Mouse (Mus musculus): Measurements from ENCODE around the gene Bend5. TPM values are rescaled to one million over a fixed set of nuclear protein-coding genes. Genes with fewer than 3 reads are reported as not detected.
A peak's percentile ranks its signal among the peaks of the same experiment; 100 is the strongest.

Gene Bend5
- total RNA-seq, 4 experiments from 2014 or later, result 10.7 to 12.6 (median 11.8) TPM

DNA sequence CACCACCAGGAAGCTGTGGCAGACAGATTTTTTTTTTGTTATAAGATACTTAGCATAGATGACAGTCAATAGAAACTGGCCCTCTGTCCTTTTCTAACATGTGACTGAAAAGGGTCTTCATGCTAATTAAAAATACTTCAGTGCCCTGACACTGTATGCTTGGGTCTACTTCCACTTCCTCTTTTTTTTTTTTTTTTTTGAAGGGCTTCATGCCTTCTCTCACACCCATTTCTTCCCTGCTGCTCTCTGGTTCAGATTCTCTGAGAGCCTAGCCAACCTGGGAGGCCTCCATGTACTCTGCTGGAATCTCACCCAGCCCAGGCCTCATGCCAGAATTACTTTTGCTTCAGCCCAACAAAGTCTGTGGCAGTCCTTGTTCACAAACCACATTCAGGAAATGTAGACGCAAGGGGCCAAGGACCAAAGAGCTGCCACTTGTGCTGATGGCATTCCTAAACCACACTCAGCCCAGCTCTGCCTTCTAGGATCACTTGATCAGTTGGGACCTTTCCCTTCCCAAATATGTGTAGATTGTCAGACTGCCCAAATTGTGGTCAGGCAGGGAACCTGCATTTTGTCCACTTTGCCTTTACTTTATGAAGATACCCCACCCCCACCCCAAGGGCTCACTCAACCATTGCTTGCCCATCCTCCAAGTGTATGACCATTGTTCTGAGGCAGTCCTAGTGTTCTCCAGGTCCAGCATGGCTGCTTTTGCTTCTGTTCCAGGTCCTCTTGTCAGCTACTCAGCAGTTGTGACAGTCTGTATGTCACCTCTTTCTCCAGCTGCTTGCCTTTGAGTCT is 27.8 kb downstream of the Bend5 start:
- peak in 1 of 2 experiments; percentile 54 for DNase-seq (ENCODE audit: low spot score in 2 of 2)

DNA sequence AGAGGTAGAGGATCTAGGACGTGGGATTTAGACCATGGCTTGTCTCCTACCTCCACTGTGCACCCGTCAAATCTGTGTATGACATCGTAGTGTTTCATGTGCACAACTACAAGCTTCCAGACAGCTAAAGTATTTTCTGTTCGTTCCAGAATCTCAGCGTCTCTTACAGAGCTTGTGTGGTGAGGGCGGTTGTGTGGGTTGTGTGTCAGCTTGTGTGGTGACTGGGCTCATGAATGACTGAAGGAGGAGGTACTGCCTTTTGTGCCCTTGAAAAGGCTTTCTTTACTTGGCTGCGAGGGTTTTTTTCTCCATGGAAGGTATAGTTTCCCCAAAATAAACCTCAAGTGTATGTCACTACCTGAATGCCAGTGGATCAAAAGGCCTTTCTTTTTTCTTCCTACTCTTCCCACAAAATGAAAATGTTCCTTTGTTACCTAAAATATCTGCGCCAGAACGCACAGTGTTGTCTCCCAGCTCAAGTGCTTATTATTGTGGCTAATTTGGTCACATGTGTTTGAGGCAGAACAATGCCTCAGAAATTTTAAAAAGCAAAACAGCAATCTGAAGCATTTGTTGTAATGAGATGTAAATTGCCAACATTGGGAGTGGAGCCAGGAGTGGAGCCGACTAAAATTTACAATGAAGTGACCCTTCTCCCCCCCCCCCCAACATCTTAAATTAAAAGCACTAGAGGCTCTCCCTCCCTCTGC is 29.3 kb downstream of the Bend5 start:
- DNase-seq (ENCODE audit: low spot score in 2 of 2), result no peak

DNA sequence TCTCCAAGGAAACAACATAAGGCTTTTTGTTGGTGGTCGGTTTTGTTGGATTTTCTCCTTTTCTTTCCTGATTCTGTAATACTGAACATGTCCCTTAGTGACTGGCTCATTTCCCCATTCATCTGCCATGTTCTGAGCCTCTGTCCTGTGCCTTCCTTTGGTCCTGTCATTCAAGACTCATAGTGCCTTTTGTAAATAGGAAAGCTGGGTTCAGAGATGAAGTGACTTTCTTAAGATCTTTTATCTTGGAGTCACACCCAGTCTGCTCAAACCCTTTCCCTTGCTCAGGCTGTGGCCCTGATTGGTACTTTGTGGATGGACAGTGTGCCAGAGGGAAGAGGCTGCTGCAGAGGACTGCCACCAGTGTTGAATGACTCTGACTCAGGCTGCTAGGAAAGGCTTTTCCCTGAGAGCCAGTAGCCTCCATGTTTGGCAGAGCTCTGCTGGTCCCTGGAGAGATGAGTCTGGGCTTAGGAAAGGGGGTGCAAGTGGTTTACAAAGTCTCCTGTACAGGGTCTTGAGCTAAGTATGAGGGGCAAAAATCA is 29.9 kb downstream of the Bend5 start:
- DNase-seq (ENCODE audit: low spot score in 2 of 2), result no peak

DNA sequence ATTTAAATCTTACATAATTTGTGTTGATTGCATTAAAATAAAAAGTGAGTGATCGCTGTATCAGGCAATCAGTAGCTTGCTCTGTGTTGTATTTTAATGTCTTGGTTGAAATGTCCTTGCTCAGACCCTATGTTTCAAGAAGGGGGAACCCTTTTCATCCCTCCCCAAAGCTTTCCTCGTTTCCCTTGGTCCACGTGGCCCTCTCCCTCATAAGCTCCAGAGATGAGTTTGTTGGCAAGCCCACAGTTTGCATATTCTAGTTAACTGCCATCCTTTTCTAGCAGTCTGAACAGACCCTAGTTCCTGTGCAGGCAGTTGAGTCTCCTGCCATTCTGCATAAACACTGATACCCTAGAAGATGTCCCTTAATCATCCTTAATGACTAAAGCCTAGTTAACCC is 33.1 kb downstream of the Bend5 start:
- no peak for DNase-seq (ENCODE audit: low spot score in 2 of 2)

DNA sequence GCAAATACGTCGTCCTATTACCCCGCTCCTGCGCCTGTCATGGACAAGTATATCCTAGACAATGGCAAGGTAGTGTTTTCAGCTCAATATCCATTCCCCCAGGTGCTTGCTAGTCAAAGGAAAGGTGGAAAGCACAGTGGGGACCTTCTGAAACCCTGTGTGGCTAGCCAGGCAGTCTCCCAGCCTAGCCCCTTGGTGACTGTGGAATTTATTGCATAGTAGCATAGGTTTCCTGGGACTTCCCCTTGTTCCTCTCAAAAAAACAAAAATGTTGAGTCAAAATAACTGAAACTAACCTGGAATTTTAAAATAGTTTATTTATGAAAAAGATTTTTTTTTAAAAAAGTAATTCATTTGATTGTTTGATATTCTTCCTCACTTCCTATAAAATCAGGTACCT is 33.8 kb downstream of the Bend5 start:
- DNase-seq (ENCODE audit: low spot score in 2 of 2), result no peak

DNA sequence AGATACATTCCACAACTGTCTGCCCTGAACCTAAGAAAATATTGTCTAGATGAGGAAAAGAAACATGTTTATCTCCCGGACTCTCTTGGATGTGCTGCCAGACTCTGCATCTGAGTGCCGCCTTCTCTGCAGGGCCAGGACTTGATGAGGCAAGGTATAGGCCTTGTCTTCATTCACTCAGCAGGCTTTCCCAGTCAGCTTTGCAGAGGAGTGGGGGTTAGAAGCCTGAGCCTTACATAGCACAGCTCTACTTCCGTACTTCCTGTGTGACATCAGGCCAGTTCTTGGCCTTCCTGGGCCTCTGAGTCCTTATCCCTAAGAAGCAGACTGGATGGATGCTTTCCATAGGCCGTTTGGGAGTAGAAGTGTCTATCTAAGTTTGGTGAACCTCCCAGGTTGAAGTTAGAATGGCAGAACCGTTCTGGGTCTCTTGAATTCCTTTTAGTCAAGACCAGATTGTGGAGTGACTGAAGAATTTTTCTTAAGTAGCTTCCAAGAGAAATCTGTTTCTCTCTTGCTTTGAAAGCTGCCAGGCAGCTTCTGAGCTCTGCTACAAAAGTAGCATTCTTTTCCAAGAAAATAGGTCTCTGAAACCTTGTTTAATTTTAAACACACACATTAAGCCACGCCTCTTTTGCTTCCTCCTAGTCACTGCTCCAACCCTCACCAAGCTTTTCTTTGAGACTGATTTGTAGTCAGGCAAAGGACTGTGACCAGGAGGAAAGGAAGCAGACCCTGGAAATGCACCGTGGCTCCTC is 34.8 kb downstream of the Bend5 start:
- DNase-seq (ENCODE audit: low spot score in 2 of 2), result no peak

DNA sequence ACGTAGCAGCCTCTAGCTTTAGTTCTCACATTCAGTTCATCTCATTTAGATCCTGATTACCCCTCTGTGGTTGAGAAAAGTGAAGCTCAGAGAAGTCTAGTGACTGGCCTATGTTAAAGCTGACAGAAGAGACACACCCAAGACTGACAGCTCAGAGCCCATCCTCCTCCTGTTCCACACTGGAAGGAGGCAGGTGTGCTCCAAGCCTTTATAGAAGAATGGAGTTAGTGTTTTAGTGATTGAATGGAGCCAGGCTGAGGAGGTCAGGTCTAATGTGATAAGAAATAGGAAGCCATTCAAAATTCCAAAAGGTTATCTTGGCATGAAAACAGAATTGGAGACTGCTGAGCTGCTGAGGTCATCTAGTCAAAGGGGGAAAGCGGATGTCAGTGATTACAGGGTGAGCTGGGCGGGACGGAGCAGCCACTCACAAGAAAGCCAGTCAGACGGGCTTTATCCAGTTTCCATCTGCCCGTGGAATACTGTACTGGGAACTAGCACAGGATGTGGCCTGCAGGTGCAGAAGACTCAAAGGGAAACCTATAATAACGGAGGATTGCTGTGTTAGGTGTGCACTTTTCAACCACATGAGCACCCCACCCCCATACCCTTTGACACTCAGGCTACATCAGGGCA is 36.6 kb downstream of the Bend5 start:
- no peak for DNase-seq (ENCODE audit: low spot score in 2 of 2)

DNA sequence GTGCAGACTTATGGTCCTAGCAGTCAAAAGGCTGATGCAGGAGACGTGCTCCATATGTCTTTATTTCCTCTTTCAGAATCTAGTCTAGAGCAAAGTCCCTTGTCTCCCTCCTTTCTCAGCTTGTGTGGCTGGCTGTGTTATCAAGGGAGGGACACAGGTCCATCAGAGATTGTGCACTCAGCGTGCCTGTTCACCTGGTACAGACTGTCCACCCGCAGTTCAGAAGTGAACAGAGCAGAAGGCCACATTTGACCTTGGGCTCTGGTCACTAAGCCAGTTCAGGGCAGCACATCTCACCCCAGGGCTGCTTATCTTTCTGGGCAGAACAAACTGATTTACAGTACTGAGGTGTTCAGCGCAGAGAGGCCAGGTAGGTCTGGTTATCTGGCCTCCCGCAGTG is 37.4 kb downstream of the Bend5 start:
- no peak for DNase-seq (ENCODE audit: low spot score in 2 of 2)

DNA sequence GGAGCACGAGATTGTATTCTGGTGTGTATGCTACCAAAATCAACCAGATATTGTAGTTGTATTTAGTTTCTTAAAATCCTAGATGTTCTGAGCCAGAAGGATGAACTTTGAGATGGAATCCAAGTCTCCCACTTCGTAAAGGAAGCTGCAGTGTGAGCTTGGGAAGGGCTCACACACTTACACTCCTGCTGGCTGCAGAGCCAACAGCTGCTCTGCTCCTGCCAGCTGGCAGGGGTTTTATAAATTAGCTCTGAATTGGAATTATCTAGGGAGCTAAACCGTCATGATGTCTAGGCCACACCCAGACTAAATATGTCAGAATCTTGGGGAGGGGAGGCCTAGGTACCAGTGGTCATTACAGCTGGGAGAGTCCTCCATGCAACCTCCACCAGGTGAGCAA is 38.5 kb downstream of the Bend5 start:
- no peak for DNase-seq (ENCODE audit: low spot score in 2 of 2)

DNA sequence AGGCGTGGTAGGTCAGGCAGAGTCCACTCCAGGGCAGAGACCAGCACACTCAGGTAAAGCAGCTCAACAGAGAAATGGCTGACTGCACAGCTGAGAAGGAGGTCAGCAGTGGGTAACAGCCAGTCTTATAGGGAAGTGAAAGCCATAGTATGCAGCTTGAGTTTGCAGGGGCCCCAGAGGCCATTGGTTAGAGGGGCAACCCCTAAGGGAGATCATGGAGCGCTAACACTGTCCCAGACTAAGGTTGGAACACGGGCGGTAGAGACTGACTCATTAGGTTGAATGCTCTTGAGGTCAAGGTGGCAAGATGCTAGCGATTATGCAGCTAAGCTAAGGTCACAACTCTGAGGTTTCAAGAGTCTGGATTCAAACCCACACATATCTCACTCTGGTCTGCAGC is 40.8 kb downstream of the Bend5 start:
- no peak for DNase-seq (ENCODE audit: low spot score in 2 of 2)

DNA sequence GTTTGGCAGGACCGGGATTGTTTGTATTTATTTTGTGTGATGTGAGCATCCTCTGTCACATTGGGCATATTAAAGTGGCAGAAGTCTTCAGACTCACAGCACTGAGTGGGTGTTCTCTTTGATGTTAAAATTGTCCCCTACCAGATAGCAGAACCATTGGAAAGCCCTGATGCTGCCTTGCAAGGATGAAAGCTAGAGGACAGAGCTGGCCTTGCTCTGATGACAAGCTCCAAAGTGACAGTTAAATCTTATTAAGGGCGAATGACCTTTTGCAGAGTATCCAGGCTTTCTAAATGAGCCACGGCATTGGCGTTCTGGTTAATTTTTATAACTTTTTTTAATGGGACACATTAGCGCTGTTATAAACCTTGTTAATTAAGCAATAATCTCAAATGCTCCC is 42.8 kb downstream of the Bend5 start:
- DNase-seq (ENCODE audit: low spot score in 2 of 2), result no peak

DNA sequence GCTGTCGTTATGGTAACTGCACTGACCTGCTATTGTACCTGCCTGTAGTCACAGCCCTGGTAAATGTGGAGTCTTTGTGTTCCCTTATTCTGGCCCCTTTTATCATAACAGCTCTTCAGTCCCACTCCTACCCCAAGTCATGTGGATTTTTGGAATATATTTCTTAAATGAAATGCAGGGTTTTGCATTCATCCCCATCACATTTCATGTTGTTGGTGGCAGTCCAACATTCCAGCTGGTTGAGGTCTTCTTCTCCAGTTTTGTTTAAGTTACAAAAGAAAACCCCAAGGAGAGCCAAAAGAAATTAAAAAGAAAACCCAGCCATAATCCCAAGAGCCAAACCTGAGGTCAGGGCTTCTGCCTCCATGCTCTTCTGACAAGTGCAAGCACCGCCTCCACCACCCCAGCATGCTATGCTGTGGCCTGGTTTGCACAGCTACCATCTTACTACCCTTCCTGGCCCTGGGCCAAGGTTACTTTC is 52.5 kb downstream of the Bend5 start:
- no peak for DNase-seq (ENCODE audit: low spot score in 2 of 2)

DNA sequence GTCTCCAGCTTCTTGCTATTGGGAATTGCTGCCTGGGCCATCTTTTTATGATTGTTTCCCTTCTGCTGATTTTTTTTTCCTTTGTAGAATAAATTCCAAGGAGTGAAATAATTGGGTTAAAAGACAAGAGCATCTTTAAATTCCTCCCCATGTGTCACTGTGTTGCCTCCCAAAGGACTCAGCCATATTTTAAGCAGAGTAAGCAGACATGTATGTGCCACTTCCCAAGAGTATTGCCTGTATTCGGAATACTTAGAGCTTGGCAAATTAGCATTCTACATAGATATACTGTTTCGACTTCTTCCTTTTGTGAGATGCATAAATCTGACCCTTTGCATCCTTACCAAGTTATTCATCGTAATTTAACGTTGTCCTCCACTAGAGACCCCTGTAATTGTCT is 53.0 kb downstream of the Bend5 start:
- no peak for DNase-seq (ENCODE audit: low spot score in 2 of 2)

DNA sequence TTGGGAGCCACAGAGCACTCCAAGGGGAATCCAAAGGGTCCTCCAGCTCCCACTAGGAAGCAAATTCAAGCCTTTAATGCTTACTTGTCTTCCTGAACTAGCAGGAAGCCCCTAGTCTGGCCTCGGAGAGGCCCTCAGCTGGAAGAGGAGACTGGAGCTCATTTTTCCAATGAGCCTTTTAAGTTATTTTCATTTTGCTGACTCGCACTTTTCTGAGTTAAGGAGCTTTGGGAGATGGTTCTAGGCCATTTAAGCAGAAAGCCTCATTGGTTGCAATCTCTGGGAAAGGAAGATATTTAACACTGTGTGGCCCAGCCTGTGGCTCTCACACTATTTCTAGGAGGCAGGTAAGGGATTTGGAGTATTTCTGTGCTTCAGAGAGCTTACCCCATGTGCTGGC is 55.0 kb downstream of the Bend5 start:
- no peak for DNase-seq (ENCODE audit: low spot score in 2 of 2)

DNA sequence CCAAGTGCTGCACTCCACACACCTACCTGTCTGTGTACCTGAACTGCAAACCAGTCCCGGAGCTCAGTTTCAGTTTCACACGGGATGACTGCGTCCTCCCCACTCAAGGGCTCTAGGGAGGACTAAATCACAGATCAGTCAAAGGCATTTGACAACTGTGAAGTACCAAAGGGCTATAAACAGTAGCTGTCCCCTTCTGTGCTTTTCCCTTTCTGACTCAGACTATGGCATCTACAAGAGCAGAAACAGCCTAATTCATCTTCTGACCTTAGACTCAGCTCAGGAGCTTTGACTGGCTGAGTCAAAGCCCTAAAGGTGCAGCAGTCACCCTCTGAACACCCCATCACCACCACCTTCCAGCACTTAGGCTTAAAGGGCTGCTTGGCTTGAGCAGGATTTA is 56.9 kb downstream of the Bend5 start:
- no peak for DNase-seq (ENCODE audit: low spot score in 2 of 2)

DNA sequence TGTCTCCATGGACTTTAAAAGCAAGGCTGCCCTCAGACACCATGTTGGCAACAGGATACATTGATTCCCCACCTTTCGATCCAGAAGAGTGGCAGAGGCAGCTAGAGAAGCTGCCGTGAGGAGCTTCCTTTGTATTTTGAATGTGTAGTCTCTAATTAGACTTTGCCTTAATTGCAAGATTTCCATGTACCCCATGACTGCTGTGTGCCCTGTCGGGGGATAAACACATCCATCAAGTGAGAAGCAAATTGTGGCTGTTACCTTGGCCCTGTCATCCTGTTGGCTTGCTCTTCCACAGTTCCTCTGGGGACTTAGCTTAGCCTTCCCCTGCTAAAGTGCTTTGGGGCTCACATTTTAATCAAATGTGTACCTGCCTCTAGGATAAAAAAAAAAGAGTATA is 57.7 kb downstream of the Bend5 start:
- DNase-seq (ENCODE audit: low spot score in 2 of 2), result no peak

DNA sequence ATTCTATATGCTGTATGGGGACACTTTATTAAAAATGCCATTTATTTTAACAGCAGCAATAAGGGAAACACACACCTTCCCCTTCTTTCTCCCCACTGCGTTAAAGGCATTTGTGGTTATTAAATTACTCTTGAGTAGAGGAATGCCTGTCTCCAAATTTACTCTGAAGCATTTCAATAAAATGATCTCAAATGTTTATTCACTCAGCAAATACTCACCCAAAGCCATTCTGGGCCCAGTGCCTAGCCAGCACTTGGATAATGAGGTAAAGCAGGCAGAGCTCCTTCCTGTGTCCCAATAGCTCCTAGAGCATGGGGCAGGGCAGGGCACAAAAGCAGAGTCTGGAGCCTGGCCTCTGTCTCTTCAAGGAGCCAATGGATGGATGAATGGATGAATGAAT is 58.2 kb downstream of the Bend5 start:
- DNase-seq (ENCODE audit: low spot score in 2 of 2), result no peak

DNA sequence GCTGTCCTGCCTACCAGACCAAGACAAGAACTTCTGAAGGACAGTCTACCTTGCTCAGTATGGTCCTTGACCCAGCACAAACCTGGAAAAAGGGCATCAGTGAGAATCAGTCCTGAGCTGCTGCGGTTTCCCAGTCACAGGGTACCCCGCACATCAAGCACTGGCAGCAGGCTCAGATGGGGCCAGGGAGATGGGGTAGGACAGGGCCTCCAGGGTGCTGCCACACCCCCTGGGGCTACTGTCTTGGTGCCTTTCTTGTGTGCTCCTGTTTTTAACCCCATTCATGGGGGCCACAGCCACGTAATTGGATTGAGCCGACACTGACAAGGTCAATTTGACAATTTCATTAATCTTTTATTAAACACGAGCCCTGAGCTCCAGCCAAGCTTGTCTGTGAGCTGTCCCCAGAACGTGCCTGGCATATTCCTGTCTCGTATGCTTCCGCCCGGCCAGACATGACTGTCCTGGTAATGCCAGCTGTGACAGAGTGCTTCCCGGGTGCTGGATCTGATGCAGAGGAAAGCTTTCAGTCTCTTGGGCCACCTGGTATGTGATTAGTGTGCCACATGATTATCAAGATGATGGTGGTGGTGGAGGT is 60.7 kb downstream of the Bend5 start:
- no peak for DNase-seq (ENCODE audit: low spot score in 2 of 2)

DNA sequence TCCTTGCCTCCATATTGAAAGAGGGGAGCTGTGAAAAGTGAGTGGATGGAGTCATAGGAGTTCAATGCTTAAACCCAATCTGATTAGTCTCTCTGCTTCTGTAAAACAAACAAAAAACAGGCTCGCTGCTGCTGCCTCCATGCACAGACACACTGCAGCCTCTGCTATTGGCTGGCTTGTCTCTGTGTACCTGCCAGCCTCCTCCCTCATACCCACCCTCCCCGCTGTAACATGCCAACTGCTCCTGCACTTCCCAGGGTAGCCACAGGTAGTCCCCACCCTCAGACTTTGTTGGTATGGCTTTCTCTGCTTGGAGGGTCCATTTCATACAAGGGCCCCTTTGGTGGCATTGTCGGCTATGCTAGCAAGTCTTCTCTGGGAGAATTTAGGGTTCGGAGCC is 62.7 kb downstream of the Bend5 start:
- no peak for DNase-seq (ENCODE audit: low spot score in 2 of 2)

DNA sequence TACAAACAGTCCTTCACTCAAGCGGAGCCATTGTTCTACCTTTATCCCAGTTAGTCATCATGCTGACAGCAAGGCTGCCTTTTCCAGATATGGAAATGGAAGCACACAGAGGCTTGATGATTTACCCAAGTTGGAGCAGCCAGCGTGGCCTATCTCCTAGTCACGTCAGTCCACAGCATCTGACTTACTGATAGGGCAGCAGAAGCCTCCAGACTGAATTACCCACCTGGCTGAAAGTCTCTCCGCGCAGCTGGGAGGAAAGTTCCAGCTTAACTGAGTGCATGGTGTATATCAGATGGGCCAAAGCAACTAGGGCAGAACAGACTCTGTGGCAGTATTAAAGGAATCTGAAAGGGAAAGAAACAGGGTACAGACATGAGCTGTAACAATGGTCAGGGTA is 68.7 kb downstream of the Bend5 start:
- no peak for DNase-seq (ENCODE audit: low spot score in 2 of 2)

DNA sequence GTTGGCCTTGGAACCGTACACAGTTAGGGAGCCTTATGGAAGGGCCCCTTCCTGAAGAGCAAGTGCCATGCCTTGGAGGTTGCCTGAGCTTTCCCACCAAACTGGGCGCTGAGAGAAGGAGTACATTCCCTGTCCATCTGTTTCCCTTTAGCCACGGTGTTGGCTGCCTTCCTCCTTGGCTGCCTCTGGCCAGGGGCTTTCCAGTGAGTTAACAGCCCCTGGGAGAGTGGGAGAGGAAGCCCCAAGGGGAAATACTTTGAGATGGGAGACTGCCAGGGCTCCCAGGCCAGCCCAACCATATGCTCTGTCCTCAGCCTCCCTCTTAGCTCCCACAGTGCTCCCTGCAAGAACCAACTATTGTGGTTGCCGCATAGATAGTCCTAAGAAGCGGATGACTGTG is 70.4 kb downstream of the Bend5 start:
- DNase-seq (ENCODE audit: low spot score in 2 of 2), result no peak
